Mouse (Mus musculus): ENCODE measurements around the gene Castor1. TPM values are rescaled to one million over a fixed set of nuclear protein-coding genes. Genes with fewer than 3 reads are reported as not detected.

Castor1 gene
- polyA plus RNA-seq, 1 experiment from 2014 or later = 10.3 TPM

DNA sequence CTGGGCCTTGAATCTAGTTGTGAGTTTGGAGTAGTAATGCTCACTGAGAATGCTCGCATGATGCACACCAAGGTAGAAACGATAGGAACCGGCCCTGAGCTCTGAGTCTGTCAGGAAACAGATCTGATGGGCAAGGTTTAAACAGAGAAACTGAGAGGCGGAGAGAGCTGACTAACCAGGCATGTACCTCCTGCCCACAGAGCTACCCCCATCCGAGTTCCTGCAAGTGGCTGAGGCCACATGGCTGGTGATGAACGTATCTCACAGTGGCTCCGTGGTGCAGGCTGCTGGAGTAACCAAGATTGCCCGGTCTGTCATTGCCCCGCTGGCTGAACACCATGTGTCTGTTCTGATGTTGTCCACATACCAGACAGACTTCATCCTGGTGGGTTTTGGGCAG is 1.9 kb downstream of the Castor1 start:
- WGBS = 57% methylated on average over 9 of the region's 9 CpGs
- Histone ChIP-seq H3K9me3 (ENCODE audit: control insufficient read depth) (no peaks in the 10 kb centered on the region), H3K9ac (ENCODE audit: low read depth, low read length) (no peak overlapping the region), H3K27me3 (replicated peaks; ENCODE audit: control insufficient read depth, insufficient read depth, low read length) (no peaks in the 10 kb centered on the region), H3K36me3 (ENCODE audit: control insufficient read depth, insufficient read depth) (peaks cover 10% of the 10 kb centered on the region), H3K4me3 (ENCODE audit: low read depth, low read length) (no peak overlapping the region), H3K4me1 (replicated peaks; ENCODE audit: control insufficient read depth, insufficient read depth, low read length) (0 out of 2 replicates have a peak, but pooled peaks cover 2% of the 10 kb centered on the region), H3K27ac (ENCODE audit: low read depth, low read length) (no peak overlapping the region), H3K4me2 (replicated peaks; ENCODE audit: low read depth) (no peak overlapping the region)
- no peak for ATAC-seq
- no peak for TF ChIP-seq CTCF (IDR thresholded peaks at IDR 0.05; ENCODE audit: low read depth)

DNA sequence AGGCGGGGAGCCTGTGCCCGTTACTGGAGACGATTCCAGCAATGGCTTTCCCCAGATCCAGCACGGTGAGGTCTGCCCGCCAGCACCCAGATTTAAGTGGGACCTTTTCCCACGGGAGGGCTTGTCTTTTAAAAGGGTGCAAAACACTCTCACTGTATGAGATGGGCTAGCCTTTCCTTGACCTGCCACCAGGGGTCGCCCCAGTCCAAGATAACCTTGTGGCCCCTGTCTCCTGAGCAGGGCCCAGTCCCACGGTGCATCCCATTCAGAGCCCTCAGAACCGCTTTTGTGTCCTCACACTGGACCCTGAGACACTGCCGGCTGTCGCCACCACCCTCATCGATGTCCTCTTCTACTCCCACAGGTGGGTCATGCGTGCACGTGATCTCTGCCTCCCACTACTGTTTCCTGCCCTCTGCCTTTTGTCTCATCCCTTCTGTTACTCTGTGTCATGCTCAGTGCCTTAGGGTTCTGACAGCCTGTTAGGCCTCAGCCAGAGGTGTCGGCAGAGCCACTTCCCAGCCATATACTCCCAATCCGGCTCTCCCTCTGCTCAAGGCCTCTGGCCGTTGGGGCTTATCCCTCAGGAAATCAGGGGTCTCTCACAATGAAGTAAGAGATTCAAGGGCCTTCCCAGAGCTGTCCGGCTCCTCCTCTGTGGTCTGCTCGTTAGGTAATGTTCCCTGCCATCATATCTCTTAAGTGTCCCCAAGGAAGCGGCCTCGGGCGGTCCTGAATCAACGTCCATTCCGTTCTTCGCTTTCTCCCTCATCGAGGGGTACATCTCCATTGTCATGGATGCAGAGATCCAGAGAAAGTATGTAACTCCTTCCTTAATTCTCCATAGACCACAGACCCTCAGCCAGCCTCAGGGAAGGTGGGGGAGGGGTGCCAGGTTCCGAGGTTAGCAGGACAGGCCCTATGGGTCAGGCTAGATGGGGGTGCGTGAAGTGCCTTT is 2.7 kb downstream of the Castor1 start:
- Histone ChIP-seq H3K9me3 (ENCODE audit: control insufficient read depth) (no peaks in the 10 kb centered on the region), H3K4me3 (ENCODE audit: low read depth, low read length) (no peak overlapping the region), H3K27ac (ENCODE audit: low read depth, low read length) (no peak overlapping the region), H3K27me3 (replicated peaks; ENCODE audit: control insufficient read depth, insufficient read depth, low read length) (no peaks in the 10 kb centered on the region), H3K4me2 (replicated peaks; ENCODE audit: low read depth) (no peak overlapping the region), H3K4me1 (replicated peaks; ENCODE audit: control insufficient read depth, insufficient read depth, low read length) (0 out of 2 replicates have a peak, but pooled peaks cover 2% of the 10 kb centered on the region), H3K9ac (ENCODE audit: low read depth, low read length) (no peak overlapping the region), H3K36me3 (ENCODE audit: control insufficient read depth, insufficient read depth) (peaks cover 1% of the 10 kb centered on the region; the same call in 1 of the 2 replicates)
- TF ChIP-seq CTCF (IDR thresholded peaks at IDR 0.05; ENCODE audit: low read depth) = peak; percentile 93
- 0 out of 2 replicates have a peak, but pooled peaks have one; percentile 23 for ATAC-seq
- WGBS = 59% methylated on average over 28 of the region's 28 CpGs

GRCm38 (mm10) chr11:4222046-4222950 is 4.3 kb downstream of the Castor1 start:
- Histone ChIP-seq H3K36me3 (ENCODE audit: control insufficient read depth, insufficient read depth) (no peaks in the 10 kb centered on the region), H3K9me3 (ENCODE audit: control insufficient read depth) (no peaks in the 10 kb centered on the region), H3K27ac (ENCODE audit: low read depth, low read length) (no peak overlapping the region), H3K4me2 (replicated peaks; ENCODE audit: low read depth) (no peak overlapping the region), H3K27me3 (replicated peaks; ENCODE audit: control insufficient read depth, insufficient read depth, low read length) (no peaks in the 10 kb centered on the region), H3K4me1 (replicated peaks; ENCODE audit: control insufficient read depth, insufficient read depth, low read length) (0 out of 2 replicates have a peak, but pooled peaks cover 2% of the 10 kb centered on the region), H3K4me3 (ENCODE audit: low read depth, low read length) (no peak overlapping the region), H3K9ac (ENCODE audit: low read depth, low read length) (no peak overlapping the region)
- WGBS = 73% methylated on average over 17 of the region's 17 CpGs
- no peak for ATAC-seq
- no peak for TF ChIP-seq CTCF (IDR thresholded peaks at IDR 0.05; ENCODE audit: low read depth)

- Histone ChIP-seq H3K4me2 (replicated peaks; ENCODE audit: low read depth) (no peak overlapping the region), H3K27ac (ENCODE audit: low read depth, low read length) (no peak overlapping the region), H3K9ac (ENCODE audit: low read depth, low read length) (no peak overlapping the region), H3K4me1 (replicated peaks; ENCODE audit: control insufficient read depth, insufficient read depth, low read length) (no peaks in the 10 kb centered on the region), H3K4me3 (ENCODE audit: low read depth, low read length) (no peak overlapping the region), H3K9me3 (ENCODE audit: control insufficient read depth) (no peaks in the 10 kb centered on the region), H3K27me3 (replicated peaks; ENCODE audit: control insufficient read depth, insufficient read depth, low read length) (no peaks in the 10 kb centered on the region), H3K36me3 (ENCODE audit: control insufficient read depth, insufficient read depth) (no peaks in the 10 kb centered on the region)
- WGBS = 41% methylated on average over 5 of the region's 7 CpGs
- no peak for TF ChIP-seq CTCF (IDR thresholded peaks at IDR 0.05; ENCODE audit: low read depth)
- no peak for ATAC-seq
These were observed 5.6 kb downstream of the Castor1 start for GRCm38 (mm10) chr11:4223393-4224188.

GRCm38 (mm10) chr11:4224223-4224622 is 6.2 kb downstream of the Castor1 start:
- no peak for ATAC-seq
- no peaks in the 10 kb centered on the region for H3K9me3 ChIP-seq (ENCODE audit: control insufficient read depth)
- H3K36me3 ChIP-seq (ENCODE audit: control insufficient read depth, insufficient read depth) = no peaks in the 10 kb centered on the region
- H3K4me1 ChIP-seq (replicated peaks; ENCODE audit: control insufficient read depth, insufficient read depth, low read length) = no peaks in the 10 kb centered on the region
- H3K27me3 ChIP-seq (replicated peaks; ENCODE audit: control insufficient read depth, insufficient read depth, low read length) = no peaks in the 10 kb centered on the region
- H3K9ac ChIP-seq (ENCODE audit: low read depth, low read length) = no peak overlapping the region
- no peak overlapping the region for H3K27ac ChIP-seq (ENCODE audit: low read depth, low read length)
- no peak overlapping the region for H3K4me2 ChIP-seq (replicated peaks; ENCODE audit: low read depth)
- TF ChIP-seq CTCF (IDR thresholded peaks at IDR 0.05; ENCODE audit: low read depth) = no peak
- WGBS = 69% methylated on average over 2 of the region's 2 CpGs
- no peak overlapping the region for H3K4me3 ChIP-seq (ENCODE audit: low read depth, low read length)

All from intestine, postnatal 0 days (tissue).